Mouse (Mus musculus) liver, adult 2 months (tissue): ENCODE data around the gene Slc7a8. TPM values are rescaled to one million over a fixed set of nuclear protein-coding genes. Genes with fewer than 3 reads are reported as not detected.
A peak's percentile ranks its signal among the peaks of the same experiment; 100 is the strongest.
"Not testable (repeated sequence)": the region's sequence is repeated elsewhere in the genome, so short reads cannot be mapped to it uniquely, and the experiment has no call there.

Experiments
- DNase-seq: peaks from one replicate; pipeline ENCODE4 v3.0.0-alpha.2; 2011; ENCODE audit warnings: low read depth, low spot score; ENCODE audit errors: extremely low read depth
- H3K27ac ChIP-seq: fragments of 200-500 bp; replicated peaks from 2 replicates; pipeline ENCODE4 v1.5.1; 2012; ENCODE audit warnings: low read depth, mild to moderate bottlenecking, control low read depth, inconsistent platforms, low read length; ENCODE audit not compliant: insufficient read depth
- H3K27me3 ChIP-seq: fragments of 200-500 bp; 2 replicates; pipeline ENCODE4 v1.6.1; 2012; ENCODE audit warnings: mild to moderate bottlenecking, moderate library complexity, low read length, inconsistent platforms; ENCODE audit not compliant: control insufficient read depth, insufficient read depth
- H3K36me3 ChIP-seq: fragments of 200-500 bp; 2 replicates; pipeline ENCODE4 v1.6.1; 2012; ENCODE audit warnings: low read length, inconsistent platforms; ENCODE audit not compliant: control insufficient read depth, insufficient read depth
- H3K4me1 ChIP-seq: fragments of 200-500 bp; 2 replicates; pipeline ENCODE4 v1.6.1; 2011; ENCODE audit warnings: low read length; ENCODE audit not compliant: control insufficient read depth, insufficient read depth
- H3K4me3 ChIP-seq: fragments of 200-500 bp; 2 replicates; pipeline ENCODE4 v1.5.1; 2011; ENCODE audit warnings: low read depth, mild to moderate bottlenecking, control low read depth, low read length, moderate library complexity; ENCODE audit not compliant: insufficient read depth
- H3K79me2 ChIP-seq: fragments of 200-500 bp; 2 replicates; pipeline ENCODE4 v1.6.1; 2012; ENCODE audit warnings: inconsistent platforms, mild to moderate bottlenecking, low read length, moderate library complexity; ENCODE audit not compliant: control insufficient read depth, insufficient read depth
- H3K9ac ChIP-seq: fragments of 200-500 bp; 2 replicates; pipeline ENCODE4 v1.6.1; 2012; ENCODE audit warnings: low read depth, mild to moderate bottlenecking, control low read depth, inconsistent platforms, low read length
- CTCF ChIP-seq: fragments of 200-500 bp; IDR thresholded peaks from 2 replicates; pipeline ENCODE4 v1.5.1; 2011; ENCODE audit warnings: low read depth, low read length, control low read depth
- POLR2A ChIP-seq: fragments of 200-500 bp; IDR thresholded peaks from 2 replicates; pipeline ENCODE4 v1.6.1; 2011; ENCODE audit warnings: low read length, control low read depth; ENCODE audit not compliant: insufficient read depth; ENCODE audit errors: extremely low read depth
- WGBS: fragments of 180-500 bp; shearing (Covaris S2); methylation state at CpG from one replicate; pipeline ENCODE4 v1.1.7; 2018; 5-methylcytosine and 5-hydroxymethylcytosine counted together
- polyA plus RNA-seq: library from polyadenylated mRNA; depleted of rRNA; stranded (reverse); fragments of >200 nt; gene quantifications from 2 replicates; pipeline ENCODE4 v1.2.3, GENCODE M21; 2012
- total RNA-seq: library from RNA; depleted of rRNA; stranded (reverse); fragments of >200 nt; gene quantifications from 2 replicates; pipeline ENCODE4 v1.2.3, GENCODE M21; 2014

The Slc7a8 gene
- total and polyA plus RNA-seq, 2 experiments = 1.0 to 2.9 TPM

DNA sequence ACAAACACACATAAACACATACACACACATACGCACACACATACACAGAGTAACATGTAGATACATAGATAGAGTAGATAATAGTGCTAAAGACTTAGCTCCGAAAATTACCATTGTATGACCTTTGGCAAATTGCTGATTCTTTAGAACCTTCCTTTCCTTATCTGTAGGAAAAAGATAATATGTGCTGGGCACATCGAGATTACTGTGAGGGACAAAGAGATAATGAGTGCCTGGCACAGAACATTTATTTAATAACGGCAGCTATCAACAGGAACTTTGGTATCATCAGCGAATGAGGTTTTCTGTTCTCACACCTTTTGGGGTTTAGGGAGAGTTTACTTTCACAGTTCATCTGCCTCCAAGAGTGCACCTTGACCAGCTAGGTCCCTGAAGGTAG lies 5.0 kb downstream of the Slc7a8 start:
- H3K79me2 ChIP-seq = no peaks in the 10 kb centered on the region
- 74% methylated on average over 5 of the region's 5 CpGs for WGBS
- H3K27ac ChIP-seq = no peak overlapping the region

DNA sequence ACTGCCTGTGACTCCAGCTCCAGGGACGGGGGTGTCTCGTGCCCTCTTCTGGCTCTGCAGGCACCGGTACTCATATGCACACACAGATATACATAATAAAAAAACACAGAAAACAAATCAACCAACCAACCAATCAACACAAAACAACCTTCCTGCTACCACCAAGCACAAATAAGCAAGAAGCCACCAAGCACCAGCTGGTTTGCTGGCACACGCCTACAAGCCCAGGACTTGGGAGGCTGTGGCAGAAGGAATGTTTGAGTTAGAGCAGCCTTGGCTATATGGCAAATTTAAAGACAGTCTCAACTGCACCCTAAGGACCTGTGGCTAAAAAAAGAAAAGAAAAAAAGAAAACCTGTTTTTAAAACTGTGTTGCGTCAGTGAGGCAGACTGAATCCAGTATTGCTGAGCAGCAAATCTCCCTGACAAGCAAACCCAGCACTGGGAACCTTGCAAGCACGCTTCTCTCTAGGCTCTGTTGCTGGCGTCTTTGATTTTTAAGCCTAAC lies 6.2 kb downstream of the Slc7a8 start:
- H3K4me1 ChIP-seq = no peaks in the 10 kb centered on the region
- H3K36me3 ChIP-seq = no peaks in the 10 kb centered on the region
- WGBS = 97% methylated on average over 7 of the region's 7 CpGs
- H3K27me3 ChIP-seq = no peaks in the 10 kb centered on the region
- DNase-seq = no peak
- TF ChIP-seq CTCF (no peak), POLR2A (no peak)
- H3K27ac ChIP-seq = no peak overlapping the region
- H3K79me2 ChIP-seq = no peaks in the 10 kb centered on the region
- no peak overlapping the region for H3K9ac ChIP-seq
- H3K4me3 ChIP-seq = no peak overlapping the region

More for the DNA sequence above, 5.0 kb downstream of the Slc7a8 start:
- Histone ChIP-seq H3K9ac (no peak overlapping the region), H3K27me3 (0 out of 2 replicates have a peak, but pooled peaks cover 2% of the 10 kb centered on the region), H3K4me1 (peaks cover 7% of the 10 kb centered on the region; the same call in 1 of the 2 replicates), H3K4me3 (no peak overlapping the region), H3K36me3 (no peaks in the 10 kb centered on the region)
- DNase-seq = no peak
- TF ChIP-seq CTCF = no peak
- no peak for TF ChIP-seq POLR2A

DNA sequence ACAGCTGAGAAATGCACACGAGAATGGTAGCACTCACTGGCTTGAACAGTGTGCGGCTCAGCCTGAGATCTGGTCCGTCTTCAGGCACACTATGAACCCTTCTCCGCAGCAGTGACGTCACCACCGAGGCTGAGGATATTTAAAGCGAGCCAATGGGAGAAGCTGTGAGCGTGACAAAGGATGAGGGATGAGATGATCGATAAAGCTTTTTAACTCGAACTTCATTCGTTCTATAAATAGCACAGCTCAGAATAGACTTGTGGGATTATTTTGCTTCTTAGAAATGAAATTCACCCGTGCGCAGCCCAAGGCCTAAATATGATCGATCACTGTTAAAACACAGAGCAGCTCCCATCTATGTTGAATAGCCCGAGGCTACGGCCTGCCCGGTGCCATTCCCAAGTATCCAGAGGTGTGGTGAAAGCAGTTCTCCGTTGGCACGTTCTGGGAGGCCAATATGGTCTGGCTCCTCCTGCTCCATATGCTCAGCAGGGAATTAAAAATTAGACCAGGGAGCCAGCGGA lies 9.4 kb downstream of the Slc7a8 start:
- H3K4me1 ChIP-seq = no peaks in the 10 kb centered on the region
- 90% methylated on average over 20 of the region's 20 CpGs for WGBS
- H3K27me3 ChIP-seq = no peaks in the 10 kb centered on the region
- no peaks in the 10 kb centered on the region for H3K36me3 ChIP-seq
- no peaks in the 10 kb centered on the region for H3K79me2 ChIP-seq
- DNase-seq = no peak
- TF ChIP-seq CTCF (no peak), POLR2A (no peak)
- no peak overlapping the region for H3K9ac ChIP-seq
- H3K4me3 ChIP-seq = no peak overlapping the region
- H3K27ac ChIP-seq = no peak overlapping the region

DNA sequence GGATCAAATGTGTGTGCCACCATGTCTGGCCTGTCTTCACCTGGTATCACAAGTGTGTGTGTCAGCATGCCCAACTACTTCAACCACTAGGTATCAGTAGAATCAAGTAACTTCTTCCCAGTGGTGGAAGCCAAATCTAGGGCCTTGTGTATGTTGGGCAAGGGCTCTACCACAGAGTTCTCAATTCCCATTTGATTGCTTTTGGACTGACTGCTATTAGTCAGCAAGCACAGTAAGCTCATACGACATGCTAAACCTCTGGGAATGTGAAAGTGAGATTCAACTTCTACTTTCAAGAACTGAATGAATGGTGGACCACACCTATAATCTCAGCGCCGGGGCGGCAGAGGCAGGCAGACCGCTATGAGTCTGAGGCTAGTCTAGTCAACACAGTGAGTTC lies 11.4 kb downstream of the Slc7a8 start:
- Histone ChIP-seq H3K27me3 (no peaks in the 10 kb centered on the region), H3K27ac (no peak overlapping the region), H3K36me3 (no peaks in the 10 kb centered on the region), H3K9ac (no peak overlapping the region), H3K4me1 (no peaks in the 10 kb centered on the region), H3K4me3 (no peak overlapping the region), H3K79me2 (no peaks in the 10 kb centered on the region)
- peak; percentile 31 for DNase-seq
- TF ChIP-seq POLR2A (no peak), CTCF (no peak)
- WGBS = 96% methylated on average over 5 of the region's 5 CpGs

DNA sequence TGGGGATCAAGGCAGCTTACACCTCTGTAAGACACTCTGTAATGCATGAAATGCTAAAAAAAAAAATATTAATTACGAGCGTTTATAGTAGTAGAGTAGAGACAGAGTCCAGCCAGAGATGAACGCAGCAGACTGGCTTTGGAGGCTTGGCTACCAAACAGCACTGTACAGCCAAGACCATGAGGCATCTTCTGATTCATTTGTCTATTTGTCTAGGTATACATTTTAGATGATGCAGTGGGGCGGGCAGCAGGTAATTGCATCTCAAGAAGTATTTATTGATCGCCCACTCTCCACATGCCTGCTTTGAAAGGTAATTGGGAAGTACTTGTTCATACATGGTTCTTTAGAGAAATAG lies 12.7 kb downstream of the Slc7a8 start:
- 94% methylated on average over 5 of the region's 5 CpGs for WGBS
- no peak overlapping the region for H3K9ac ChIP-seq
- H3K36me3 ChIP-seq = no peaks in the 10 kb centered on the region
- TF ChIP-seq CTCF = no peak
- no peak for TF ChIP-seq POLR2A
- no peak overlapping the region for H3K27ac ChIP-seq
- H3K4me3 ChIP-seq = no peak overlapping the region
- no peak for DNase-seq
- H3K79me2 ChIP-seq = no peaks in the 10 kb centered on the region
- H3K4me1 ChIP-seq = no peaks in the 10 kb centered on the region
- no peaks in the 10 kb centered on the region for H3K27me3 ChIP-seq

DNA sequence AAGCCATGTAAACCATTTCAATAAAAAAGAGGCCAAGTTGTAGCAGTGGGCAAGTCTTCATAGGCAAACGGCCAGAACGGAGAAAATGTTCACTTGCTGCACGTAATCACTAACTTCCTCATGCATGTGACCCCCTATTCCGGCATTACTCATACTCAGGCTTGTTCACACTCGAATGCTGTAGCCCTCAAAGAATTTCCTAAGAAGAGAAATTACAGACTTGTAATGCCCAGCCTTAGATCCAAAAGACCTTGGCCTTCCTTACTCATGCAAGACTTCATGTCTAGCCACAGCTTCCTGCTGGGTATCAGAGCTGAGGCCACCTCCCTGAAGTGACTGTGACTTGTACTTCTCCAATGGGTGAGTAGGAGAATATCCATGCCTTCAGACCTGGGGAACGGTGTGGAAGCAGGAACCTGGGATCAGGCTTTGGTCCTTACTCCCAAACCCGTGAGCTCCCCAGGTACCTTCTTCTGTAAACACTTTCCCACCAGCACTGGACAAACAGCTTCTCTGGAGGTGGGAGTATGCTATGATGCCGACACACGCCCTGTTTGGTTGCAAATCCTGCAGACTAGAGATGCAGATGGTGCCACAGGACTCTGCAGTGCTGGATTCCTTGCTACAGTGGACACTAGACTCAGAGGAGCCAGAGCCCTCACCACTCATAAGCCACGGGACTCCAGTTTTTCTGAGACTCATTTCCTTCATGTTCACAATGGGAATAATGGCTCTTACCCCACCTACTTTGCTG lies 13.3 kb downstream of the Slc7a8 start:
- TF ChIP-seq CTCF (no peak), POLR2A (no peak)
- 72% methylated on average over 10 of the region's 10 CpGs for WGBS
- no peak overlapping the region for H3K27ac ChIP-seq

DNA sequence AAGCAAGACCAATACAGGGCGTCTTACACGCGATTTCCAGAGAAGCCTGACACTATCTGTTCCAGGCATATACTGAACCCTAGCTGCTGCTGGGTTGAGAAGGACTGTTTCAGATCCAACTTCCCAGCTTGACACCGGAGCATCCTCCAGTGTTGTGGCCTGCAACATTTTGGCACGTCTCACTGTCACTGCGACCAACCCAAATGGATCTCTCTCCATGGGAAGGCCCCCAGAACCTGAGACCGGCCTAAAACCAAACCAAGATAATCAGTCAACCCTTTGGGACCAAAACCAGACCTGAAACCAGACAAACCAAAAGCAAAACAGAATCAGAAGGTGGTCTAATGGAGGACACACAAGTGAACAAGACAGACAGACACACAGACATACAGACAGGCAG lies 14.8 kb downstream of the Slc7a8 start:
- 100% methylated on average over 7 of the region's 7 CpGs for WGBS
- H3K36me3 ChIP-seq, H3K27ac ChIP-seq, H3K4me3 ChIP-seq, H3K4me1 ChIP-seq, DNase-seq, H3K79me2 ChIP-seq, H3K9ac ChIP-seq, H3K27me3 ChIP-seq: not testable (repeated sequence)

More for the DNA sequence above, 13.3 kb downstream of the Slc7a8 start:
- H3K9ac ChIP-seq = no peak overlapping the region
- no peak for DNase-seq
- no peaks in the 10 kb centered on the region for H3K36me3 ChIP-seq
- H3K4me1 ChIP-seq = no peaks in the 10 kb centered on the region
- no peaks in the 10 kb centered on the region for H3K27me3 ChIP-seq
- H3K4me3 ChIP-seq = no peak overlapping the region
- no peaks in the 10 kb centered on the region for H3K79me2 ChIP-seq
